Mouse (Mus musculus): ENCODE measurements around the gene Olfr198. TPM values are rescaled to one million over a fixed set of nuclear protein-coding genes. Genes with fewer than 3 reads are reported as not detected.
"Not testable (repeated sequence)": the region's sequence is repeated elsewhere in the genome, so short reads cannot be mapped to it uniquely, and the experiment has no call there.

The Olfr198 gene
- not detected in 2 replicates for polyA plus RNA-seq (2014; fragmentation: Nextera tagmentation; extraction: Ambion mirVana)

- not testable (repeated sequence) for H3K4me1 ChIP-seq (replicated peaks; ENCODE audit: control insufficient read depth, insufficient read depth, low read length); ATAC-seq (ENCODE audit: low FRiP score); DNase-seq (ENCODE audit: low spot score); H3K27ac ChIP-seq (ENCODE audit: low read depth, low read length); H3K4me3 ChIP-seq (ENCODE audit: low read depth, low read length); H3K36me3 ChIP-seq (ENCODE audit: control insufficient read depth, insufficient read depth, low read length); H3K4me2 ChIP-seq (replicated peaks; ENCODE audit: low read depth, low read length); H3K9ac ChIP-seq (ENCODE audit: low read depth, low read length); H3K9me3 ChIP-seq (ENCODE audit: control insufficient read depth, low read length); H3K27me3 ChIP-seq (ENCODE audit: control insufficient read depth, insufficient read depth, low read length)
- 76% methylated on average over 1 of the region's 1 CpGs for WGBS
Observed at GRCm38 (mm10) chr16:59203433-59203832, at the start of gene Olfr198. Gene Olfr198, minus strand, starts transcription at chr16:59203533.

- no peak overlapping the region for H3K4me3 ChIP-seq (ENCODE audit: low read depth, low read length)
- 90% methylated on average over 17 of the region's 17 CpGs for WGBS
- no peak overlapping the region for H3K4me2 ChIP-seq (replicated peaks; ENCODE audit: low read depth, low read length)
- H3K27me3 ChIP-seq (ENCODE audit: control insufficient read depth, insufficient read depth, low read length), result no peaks in the 10 kb centered on the region
- DNase-seq (ENCODE audit: low spot score) (no peak), ATAC-seq (ENCODE audit: low FRiP score) (no peak)
- no peaks in the 10 kb centered on the region for H3K4me1 ChIP-seq (replicated peaks; ENCODE audit: control insufficient read depth, insufficient read depth, low read length)
- no peak overlapping the region for H3K27ac ChIP-seq (ENCODE audit: low read depth, low read length)
- no peaks in the 10 kb centered on the region for H3K36me3 ChIP-seq (ENCODE audit: control insufficient read depth, insufficient read depth, low read length)
- no peak overlapping the region for H3K9ac ChIP-seq (ENCODE audit: low read depth, low read length)
- no peaks in the 10 kb centered on the region for H3K9me3 ChIP-seq (ENCODE audit: control insufficient read depth, low read length)
Observed at GRCm38 (mm10) chr16:59249684-59250083, 46.4 kb upstream of the Olfr198 start.

- DNase-seq (ENCODE audit: low spot score); ATAC-seq (ENCODE audit: low FRiP score); H3K36me3 ChIP-seq (ENCODE audit: control insufficient read depth, insufficient read depth, low read length); H3K4me2 ChIP-seq (replicated peaks; ENCODE audit: low read depth, low read length); H3K27me3 ChIP-seq (ENCODE audit: control insufficient read depth, insufficient read depth, low read length); H3K4me1 ChIP-seq (replicated peaks; ENCODE audit: control insufficient read depth, insufficient read depth, low read length); H3K4me3 ChIP-seq (ENCODE audit: low read depth, low read length); H3K9me3 ChIP-seq (ENCODE audit: control insufficient read depth, low read length); H3K9ac ChIP-seq (ENCODE audit: low read depth, low read length); H3K27ac ChIP-seq (ENCODE audit: low read depth, low read length): not testable (repeated sequence)
- 78% methylated on average over 1 of the region's 1 CpGs for WGBS
Observed at GRCm38 (mm10) chr16:59219667-59220066, 16.3 kb upstream of the Olfr198 start, which contains the start of gene Olfr199. Gene Olfr199, minus strand, starts transcription at chr16:59219767.

- not testable (repeated sequence) for H3K9ac ChIP-seq (ENCODE audit: low read depth, low read length); ATAC-seq (ENCODE audit: low FRiP score); H3K27ac ChIP-seq (ENCODE audit: low read depth, low read length); H3K4me2 ChIP-seq (replicated peaks; ENCODE audit: low read depth, low read length); H3K36me3 ChIP-seq (ENCODE audit: control insufficient read depth, insufficient read depth, low read length); H3K4me1 ChIP-seq (replicated peaks; ENCODE audit: control insufficient read depth, insufficient read depth, low read length); DNase-seq (ENCODE audit: low spot score); H3K4me3 ChIP-seq (ENCODE audit: low read depth, low read length); H3K27me3 ChIP-seq (ENCODE audit: control insufficient read depth, insufficient read depth, low read length); H3K9me3 ChIP-seq (ENCODE audit: control insufficient read depth, low read length)
- 85% methylated on average over 3 of the region's 3 CpGs for WGBS
Observed at GRCm38 (mm10) chr16:59217861-59218260, 14.5 kb upstream of the Olfr198 start.

- DNase-seq (ENCODE audit: low spot score) (no peak), ATAC-seq (ENCODE audit: low FRiP score) (no peak)
- no peak within 1 kb of the TSS for H3K27ac ChIP-seq (ENCODE audit: low read depth, low read length)
- WGBS, result 75% methylated on average over 3 of the region's 3 CpGs
- no peaks in the 10 kb centered on the region for H3K9me3 ChIP-seq (ENCODE audit: control insufficient read depth, low read length)
- H3K4me1 ChIP-seq (replicated peaks; ENCODE audit: control insufficient read depth, insufficient read depth, low read length), result no peaks in the 10 kb centered on the region
- H3K36me3 ChIP-seq (ENCODE audit: control insufficient read depth, insufficient read depth, low read length), result no peaks in the 10 kb centered on the region
- H3K4me2 ChIP-seq (replicated peaks; ENCODE audit: low read depth, low read length), result no peak within 1 kb of the TSS
- no peak within 1 kb of the TSS for H3K9ac ChIP-seq (ENCODE audit: low read depth, low read length)
- no peaks in the 10 kb centered on the region for H3K27me3 ChIP-seq (ENCODE audit: control insufficient read depth, insufficient read depth, low read length)
- no peak within 1 kb of the TSS for H3K4me3 ChIP-seq (ENCODE audit: low read depth, low read length)
Observed at GRCm38 (mm10) chr16:59170354-59170753, 33.0 kb downstream of the Olfr198 start, which contains the start of gene Olfr196. Gene Olfr196, minus strand, starts transcription at chr16:59170454.

GRCm38 (mm10) chr16:59151996-59152395 is 51.3 kb downstream of the Olfr198 start:
- no peak overlapping the region for H3K27ac ChIP-seq (ENCODE audit: low read depth, low read length)
- H3K4me2 ChIP-seq (replicated peaks; ENCODE audit: low read depth, low read length), result no peak overlapping the region
- no peak for ATAC-seq (ENCODE audit: low FRiP score)
- no peak overlapping the region for H3K4me3 ChIP-seq (ENCODE audit: low read depth, low read length)
- WGBS, result 83% methylated on average over 2 of the region's 2 CpGs
- no peaks in the 10 kb centered on the region for H3K4me1 ChIP-seq (replicated peaks; ENCODE audit: control insufficient read depth, insufficient read depth, low read length)
- DNase-seq (ENCODE audit: low spot score), result no peak
- H3K9ac ChIP-seq (ENCODE audit: low read depth, low read length), result no peak overlapping the region
- no peaks in the 10 kb centered on the region for H3K9me3 ChIP-seq (ENCODE audit: control insufficient read depth, low read length)
- H3K36me3 ChIP-seq (ENCODE audit: control insufficient read depth, insufficient read depth, low read length), result no peaks in the 10 kb centered on the region
- H3K27me3 ChIP-seq (ENCODE audit: control insufficient read depth, insufficient read depth, low read length), result no peaks in the 10 kb centered on the region

Other genes with a start within 250 kb of the Olfr198 start
- gene Olfr183, start 208.2 kb downstream of the Olfr198 start, polyA plus RNA-seq (2014; fragmentation: Nextera tagmentation; extraction: Ambion mirVana), result not detected in 2 replicates
- gene Olfr186, start 173.2 kb downstream of the Olfr198 start, polyA plus RNA-seq (2014; fragmentation: Nextera tagmentation; extraction: Ambion mirVana), result not detected in 2 replicates
- not detected in 2 replicates for gene Olfr187, start 163.8 kb downstream of the Olfr198 start, polyA plus RNA-seq (2014; fragmentation: Nextera tagmentation; extraction: Ambion mirVana)
- gene Olfr190, start 125.5 kb downstream of the Olfr198 start, polyA plus RNA-seq (2014; fragmentation: Nextera tagmentation; extraction: Ambion mirVana), result not detected in 2 replicates
- not detected in 2 replicates for gene Olfr191, start 113.7 kb downstream of the Olfr198 start, polyA plus RNA-seq (2014; fragmentation: Nextera tagmentation; extraction: Ambion mirVana)
- not detected in 2 replicates for gene Olfr193, start 91.7 kb downstream of the Olfr198 start, polyA plus RNA-seq (2014; fragmentation: Nextera tagmentation; extraction: Ambion mirVana)
- not detected in 2 replicates for gene Olfr194, start 82.5 kb downstream of the Olfr198 start, polyA plus RNA-seq (2014; fragmentation: Nextera tagmentation; extraction: Ambion mirVana)
- gene Olfr195, start 56.5 kb downstream of the Olfr198 start, polyA plus RNA-seq (2014; fragmentation: Nextera tagmentation; extraction: Ambion mirVana), result not detected in 2 replicates
- not detected in 2 replicates for gene Olfr196, start 33.1 kb downstream of the Olfr198 start, polyA plus RNA-seq (2014; fragmentation: Nextera tagmentation; extraction: Ambion mirVana)
- gene Olfr199, start 16.2 kb upstream of the Olfr198 start, polyA plus RNA-seq (2014; fragmentation: Nextera tagmentation; extraction: Ambion mirVana), result 0.12 TPM in 1 of 2 replicates, not detected in the other
- not detected in 2 replicates for gene Olfr201, start 69.1 kb upstream of the Olfr198 start, polyA plus RNA-seq (2014; fragmentation: Nextera tagmentation; extraction: Ambion mirVana)
- not detected in 2 replicates for gene Olfr202, start 83.3 kb upstream of the Olfr198 start, polyA plus RNA-seq (2014; fragmentation: Nextera tagmentation; extraction: Ambion mirVana)
- not detected in 2 replicates for gene Olfr203, start 95.3 kb upstream of the Olfr198 start, polyA plus RNA-seq (2014; fragmentation: Nextera tagmentation; extraction: Ambion mirVana)
- not detected in 2 replicates for gene Olfr204, start 114.7 kb upstream of the Olfr198 start, polyA plus RNA-seq (2014; fragmentation: Nextera tagmentation; extraction: Ambion mirVana)
- gene Olfr205, start 127.6 kb upstream of the Olfr198 start, polyA plus RNA-seq (2014; fragmentation: Nextera tagmentation; extraction: Ambion mirVana), result not detected in 2 replicates
- gene Olfr206, start 145.7 kb upstream of the Olfr198 start, polyA plus RNA-seq (2014; fragmentation: Nextera tagmentation; extraction: Ambion mirVana), result not detected in 2 replicates
- not detected in 2 replicates for gene Olfr209, start 160.5 kb upstream of the Olfr198 start, polyA plus RNA-seq (2014; fragmentation: Nextera tagmentation; extraction: Ambion mirVana)
- 0.12 TPM in 1 of 2 replicates, not detected in the other for gene Gabrr3, start 203.8 kb upstream of the Olfr198 start, polyA plus RNA-seq (2014; fragmentation: Nextera tagmentation; extraction: Ambion mirVana)

Measured in hindbrain, embryonic 11.5 days (tissue).